Mouse (Mus musculus): ENCODE measurements around the gene Map6d1.

The Map6d1 gene

GRCm38 (mm10) chr16:20191161-20191882 lies 49.8 kb downstream of the Map6d1 start:
- no peak for DNase-seq (ENCODE audit: low read depth, low spot score)

- DNase-seq (ENCODE audit: low read depth, low spot score) = peak; percentile 12
Measured at GRCm38 (mm10) chr16:20185368-20185767, 55.8 kb downstream of the Map6d1 start.

Measured in forelimb bud, embryonic 11.5 days (tissue).